Mouse (Mus musculus) CH12.LX (cell line): Measurements from ENCODE around the gene Sema7a. TPM values are rescaled to one million over a fixed set of nuclear protein-coding genes. Genes with fewer than 3 reads are reported as not detected.

ENCODE experiments used
- DNase-seq: peaks from one replicate; pipeline ENCODE4 v3.0.0-alpha.2; 2013; ENCODE audit errors: extremely low read depth
- H3K27ac ChIP-seq: 2 replicates; pipeline ENCODE4 v1.5.1; 2012; ENCODE audit warnings: low read depth, mild to moderate bottlenecking, control low read depth, moderate library complexity; ENCODE audit not compliant: insufficient read depth
- H3K27me3 ChIP-seq: replicated peaks from 2 replicates; pipeline ENCODE3; 2012; ENCODE audit warnings: inconsistent platforms
- H3K36me3 ChIP-seq, 2 experiments: replicated peaks in 1 of 2; 2 replicates each; pipeline versions ENCODE3 to v1.6.1; 2012; ENCODE audit warnings: inconsistent platforms in 1 of 2, low read length in 1 of 2, mild to moderate bottlenecking in 1 of 2, mixed read lengths in 1 of 2, moderate library complexity in 1 of 2; ENCODE audit not compliant: control insufficient read depth in 1 of 2, insufficient read depth in 1 of 2
- H3K4me1 ChIP-seq, 2 experiments: 2 replicates each; pipeline ENCODE4 v1.6.1; 2012; ENCODE audit warnings: inconsistent platforms in 1 of 2, moderate library complexity in 1 of 2; ENCODE audit not compliant: insufficient read depth in 2 of 2, control insufficient read depth in 1 of 2
- H3K4me2 ChIP-seq: 2 replicates; pipeline ENCODE4 v1.6.1; 2012; ENCODE audit warnings: low read depth, mild to moderate bottlenecking, control low read depth; ENCODE audit not compliant: poor library complexity, insufficient read depth, severe bottlenecking
- H3K4me3 ChIP-seq, 3 experiments: fragments of 150-350 bp in 1 of 3; sonication (generic) in 1 of 3; replicated peaks in 1 of 3; 2 replicates each; pipeline versions ENCODE3 to v1.5.1; 2011 to 2012; ENCODE audit warnings: low read depth in 2 of 3, low read length in 2 of 3, mild to moderate bottlenecking in 2 of 3, moderate library complexity in 2 of 3, control low read depth in 1 of 3, improper control_type of control experiment in 1 of 3, inconsistent platforms in 1 of 3, mixed read lengths in 1 of 3; ENCODE audit not compliant: poor library complexity in 1 of 3
- H3K79me2 ChIP-seq: replicated peaks from 2 replicates; pipeline ENCODE4 v1.6.1; 2012; ENCODE audit warnings: mild to moderate bottlenecking, moderate library complexity; ENCODE audit not compliant: control insufficient read depth, poor library complexity, insufficient read depth, severe bottlenecking; ENCODE audit errors: extremely low read depth
- H3K9ac ChIP-seq: 2 replicates; pipeline ENCODE4 v1.6.1; 2012; ENCODE audit warnings: low read depth, mild to moderate bottlenecking, control low read depth, moderate library complexity; ENCODE audit not compliant: insufficient read depth
- H3K9me3 ChIP-seq: replicated peaks from 2 replicates; pipeline ENCODE3; 2012; ENCODE audit warnings: low read length, inconsistent platforms, mixed read lengths
- BHLHE40 ChIP-seq: IDR thresholded peaks from 2 replicates; pipeline ENCODE4 v1.6.1; 2011; ENCODE audit warnings: mild to moderate bottlenecking, low read depth, low read length, improper control_type of control experiment
- CHD2 ChIP-seq: IDR thresholded peaks from 2 replicates; pipeline ENCODE4 v1.6.1; 2011; ENCODE audit warnings: low read length, improper control_type of control experiment
- EP300 ChIP-seq: IDR thresholded peaks from 2 replicates; pipeline ENCODE4 v1.6.1; 2011; ENCODE audit warnings: low read length, improper control_type of control experiment
- ETS1 ChIP-seq: conservative IDR thresholded peaks from 2 replicates; pipeline ENCODE4 v1.6.1; 2012; ENCODE audit warnings: low read depth, mild to moderate bottlenecking, inconsistent platforms, low read length, improper control_type of control experiment, moderate library complexity
- IRF4 ChIP-seq: IDR thresholded peaks from 2 replicates; pipeline ENCODE4 v1.6.1; 2014; ENCODE audit warnings: low read depth, mild to moderate bottlenecking, inconsistent platforms, low read length, improper control_type of control experiment
- JUND ChIP-seq: conservative IDR thresholded peaks from 2 replicates; pipeline ENCODE4 v1.6.1; 2011; ENCODE audit warnings: low read depth, low read length, improper control_type of control experiment
- KAT2A ChIP-seq: IDR thresholded peaks from 2 replicates; pipeline ENCODE4 v1.6.1; 2012; ENCODE audit warnings: low read length, improper control_type of control experiment, inconsistent platforms; ENCODE audit not compliant: insufficient replicate concordance
- MAX ChIP-seq: IDR thresholded peaks from 2 replicates; pipeline ENCODE4 v1.6.1; 2011; ENCODE audit warnings: low read length, improper control_type of control experiment
- MXI1 ChIP-seq: IDR thresholded peaks from 2 replicates; pipeline ENCODE4 v1.6.1; 2011; ENCODE audit warnings: mild to moderate bottlenecking, low read depth, low read length, improper control_type of control experiment
- MYC ChIP-seq: IDR thresholded peaks from 2 replicates; pipeline ENCODE4 v1.6.1; 2011; ENCODE audit warnings: low read depth, mild to moderate bottlenecking, improper control_type of control experiment, low read length
- RCOR1 ChIP-seq: conservative IDR thresholded peaks from 2 replicates; pipeline ENCODE4 v1.6.1; 2012; ENCODE audit warnings: low read depth, mild to moderate bottlenecking, inconsistent platforms, low read length, improper control_type of control experiment
- SIN3A ChIP-seq: IDR thresholded peaks from 2 replicates; pipeline ENCODE4 v1.6.1; 2012; ENCODE audit warnings: low read length, improper control_type of control experiment, inconsistent platforms
- SMC3 ChIP-seq: IDR thresholded peaks from 2 replicates; pipeline ENCODE4 v1.6.1; 2011; ENCODE audit warnings: low read depth, low read length, improper control_type of control experiment
- TCF12 ChIP-seq: IDR thresholded peaks from 2 replicates; pipeline ENCODE4 v1.6.1; 2014; ENCODE audit warnings: low read depth, mild to moderate bottlenecking, inconsistent platforms, low read length, improper control_type of control experiment
- UBTF ChIP-seq: IDR thresholded peaks from 2 replicates; pipeline ENCODE4 v1.6.1; 2012; ENCODE audit warnings: low read depth, mild to moderate bottlenecking, inconsistent platforms, low read length, improper control_type of control experiment, moderate library complexity
- USF1 ChIP-seq: IDR thresholded peaks from 2 replicates; pipeline ENCODE4 v1.6.1; 2014; ENCODE audit warnings: low read depth, mild to moderate bottlenecking, inconsistent platforms, low read length, improper control_type of control experiment
- USF2 ChIP-seq: conservative IDR thresholded peaks from 2 replicates; pipeline ENCODE4 v1.6.1; 2011; ENCODE audit warnings: low read depth, low read length, improper control_type of control experiment
- ZKSCAN1 ChIP-seq: IDR thresholded peaks from 2 replicates; pipeline ENCODE4 v1.6.1; 2012; ENCODE audit warnings: low read depth, inconsistent platforms, low read length, improper control_type of control experiment, borderline replicate concordance
- ZMIZ1 ChIP-seq: IDR thresholded peaks from 2 replicates; pipeline ENCODE4 v1.6.1; 2012; ENCODE audit warnings: low read depth, mild to moderate bottlenecking, inconsistent platforms, low read length, improper control_type of control experiment
- ZNF384 ChIP-seq: IDR thresholded peaks from 2 replicates; pipeline ENCODE4 v1.6.1; 2012; ENCODE audit warnings: low read depth, low read length, improper control_type of control experiment, inconsistent platforms
- dilution Hi-C: fragments of 300-500 bp; cut with MboI; formaldehyde crosslinking; loops from 2 replicates; pipeline ENCODE4 v1.14.3; 2020; ENCODE audit warnings: low sequenced_read_pairs; ENCODE audit not compliant: extremely low pct_unique_long_range_greater_than_20kb, extremely low pct_ligation_motif_present
- in situ Hi-C: fragments of 300-500 bp; cut with MboI; formaldehyde crosslinking; loops from 3 replicates; pipeline ENCODE4 v1.14.3; 2019; ENCODE audit warnings: low sequenced_read_pairs, low pct_ligation_motif_present, low pct_unique_long_range_greater_than_20kb, mixed read lengths
- polyA plus RNA-seq: library from polyadenylated mRNA; unstranded; fragments of >175 nt; gene quantifications from 2 replicates; pipeline ENCODE4 v1.2.1, GENCODE M21; 2012; ENCODE audit warnings: low read depth; ENCODE audit not compliant: insufficient read length
- total RNA-seq, 2 experiments: library from RNA; depleted of rRNA; stranded (reverse); fragments of 300-350 nt in 1 of 2; fragments of >200 nt in 1 of 2; gene quantifications; 2 replicates each; pipeline ENCODE4 v1.2.3; 2012 to 2014

Sema7a gene
- total and polyA plus RNA-seq, 3 experiments = 88.6 to 181 (median 89.4) TPM

GRCm38 (mm10) chr9:57939431-57940348 is at the start of gene Sema7a (continued):
- no peak for TF ChIP-seq JUND

DNA sequence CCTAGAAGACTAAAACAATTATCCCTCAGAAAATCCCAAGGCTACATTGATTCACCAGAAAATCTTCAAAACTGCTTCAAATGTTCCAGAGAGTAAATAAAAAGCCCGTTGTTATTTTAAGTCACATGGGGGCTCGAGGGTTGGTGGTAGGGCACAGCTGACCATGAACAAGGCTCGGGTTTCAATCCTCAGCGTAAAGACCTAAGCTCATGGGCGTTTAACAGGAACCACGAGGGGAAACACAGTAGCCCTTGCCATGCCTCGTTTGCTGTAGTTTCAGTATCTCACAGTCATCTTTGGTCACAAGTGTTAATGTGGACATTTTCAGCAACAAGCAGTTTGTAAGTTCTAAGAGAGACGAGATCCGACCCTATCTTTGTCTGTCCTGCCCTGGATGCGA is 39.4 kb upstream of the Sema7a start:
- Histone ChIP-seq H3K4me3 (no peak overlapping the region), H3K9me3 (no peaks in the 10 kb centered on the region), H3K79me2 (no peaks in the 10 kb centered on the region), H3K9ac (peak overlapping the region; percentile 19; the same call in 1 of the 2 replicates), H3K27ac (no peak overlapping the region), H3K36me3 (no peaks in the 10 kb centered on the region), H3K4me1 (peaks cover 13 to 29% of the 10 kb centered on the region in 2 experiments), H3K4me2 (peak overlapping the region; percentile 45; the same call in 1 of the 2 replicates), H3K27me3 (no peaks in the 10 kb centered on the region)
- in situ Hi-C loops = no loop called here
- DNase-seq = peak; percentile 31
- TF ChIP-seq UBTF (no peak), ZKSCAN1 (no peak), USF2 (peak; percentile 23; the same call in 1 of the 2 replicates), MAX (peak; percentile 90), MYC (peak; percentile 88), IRF4 (peak; percentile 64), ZNF384 (0 out of 2 replicates have a peak, but pooled peaks have one; percentile 7), SIN3A (no peak), EP300 (peak; percentile 50; the same call in 1 of the 2 replicates), BHLHE40 (peak; percentile 59), ETS1 (peak; percentile 51), USF1 (peak; percentile 40; the same call in 1 of the 2 replicates), MXI1 (peak; percentile 55; the same call in 1 of the 2 replicates), TCF12 (0 out of 2 replicates have a peak, but pooled peaks have one; percentile 16)
- dilution Hi-C loops = no loop called here

DNA sequence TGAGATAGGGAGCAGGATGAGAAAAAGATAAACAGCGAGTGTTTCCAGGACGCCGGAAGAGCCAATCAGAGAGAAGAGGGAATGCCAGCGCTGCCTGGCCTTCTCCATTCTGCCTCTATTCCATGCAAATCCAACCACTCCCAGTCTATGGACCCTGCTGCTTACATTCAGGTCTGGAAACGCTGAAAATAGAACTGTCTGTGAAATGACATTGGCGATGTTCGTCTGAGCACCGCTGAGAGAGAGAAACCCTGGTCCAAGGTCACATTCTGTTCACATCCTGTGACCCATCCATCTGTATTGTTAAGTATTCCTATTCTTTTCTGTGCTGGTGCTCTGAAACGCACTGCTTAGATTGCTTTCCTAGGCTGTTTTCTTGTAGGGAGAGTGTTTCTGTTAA is 38.7 kb upstream of the Sema7a start:
- no peaks in the 10 kb centered on the region for H3K79me2 ChIP-seq
- H3K27ac ChIP-seq = no peak overlapping the region
- no peak for DNase-seq
- dilution Hi-C loops = no loop called here
- TF ChIP-seq RCOR1 = no peak
- no peak for TF ChIP-seq BHLHE40
- TF ChIP-seq USF2 = no peak
- no peak for TF ChIP-seq ZMIZ1
- no peak for TF ChIP-seq KAT2A
- no peak for TF ChIP-seq ZKSCAN1
- no peak for TF ChIP-seq MAX
- no peak for TF ChIP-seq CHD2
- no peak for TF ChIP-seq SMC3
- TF ChIP-seq, all 38 proteins: peak for 0
- H3K9me3 ChIP-seq = no peaks in the 10 kb centered on the region
- H3K9ac ChIP-seq = no peak overlapping the region
- no peaks in the 10 kb centered on the region for H3K36me3 ChIP-seq
- no peaks in the 10 kb centered on the region for H3K27me3 ChIP-seq
- H3K4me3 ChIP-seq = no peak overlapping the region
- no peak overlapping the region for H3K4me2 ChIP-seq
- H3K4me1 ChIP-seq = peaks cover 13 to 29% of the 10 kb centered on the region in 2 experiments
- in situ Hi-C loops = no loop called here
